Mouse (Mus musculus) CD4-positive, CD25-positive, alpha-beta regulatory T cell (primary cell): ENCODE results near the gene Garnl3. TPM values are rescaled to one million over a fixed set of nuclear protein-coding genes. Genes with fewer than 3 reads are reported as not detected.

ENCODE experiments used
- polyA plus RNA-seq: library from polyadenylated mRNA; unstranded; fragments of 100-300 nt; shearing (Covaris generic); gene quantifications from one replicate; pipeline ENCODE4 v1.2.1, GENCODE M21; 2017

Gene Garnl3
- polyA plus RNA-seq: 0.32 TPM

GRCm38 (mm10) chr2:33131500-33132092, at the start of gene Garnl3:
Gene Garnl3 (minus strand): TSS chr2:33131654.

GRCm38 (mm10) chr2:32981725-32982271, 149.7 kb downstream of the Garnl3 start, which contains the start of gene Slc2a8:
Gene Slc2a8 (minus strand): TSS chr2:32982083.

GRCm38 (mm10) chr2:32961192-32961995, 170.1 kb downstream of the Garnl3 start, which contains the start of the genes Rpl12 and Lrsam1:
Gene Rpl12 (plus strand): TSS chr2:32961559.
Gene Lrsam1 (minus strand): TSS chr2:32961614.

Other genes with a start within 250 kb of the Garnl3 start
- gene Rpl12, start 170.1 kb downstream of the Garnl3 start, polyA plus RNA-seq: 47.2 TPM
- gene Lrsam1, start 170.0 kb downstream of the Garnl3 start, polyA plus RNA-seq: 10.2 TPM
- 8.2 TPM for gene Slc2a8, start 149.6 kb downstream of the Garnl3 start, polyA plus RNA-seq
- 18.2 TPM for gene Angptl2, start 84.4 kb upstream of the Garnl3 start, polyA plus RNA-seq
- gene Ralgps1, start 239.8 kb upstream of the Garnl3 start, polyA plus RNA-seq: 10.4 TPM